Mouse (Mus musculus) cerebellum, adult 2 months (tissue): ENCODE measurements at regions not wholly inside any gene's neighbourhood (a gene's known extent, or its start where the extent isn't known, plus 50 kb on each side); places are given as distances from the start of the nearest gene placed in this dataset.

Source experiments
- DNase-seq, 2 experiments: peaks; one replicate each; pipeline ENCODE4 v3.0.0; 2021
- H3K27ac ChIP-seq: fragments of 200-500 bp; 2 replicates; pipeline ENCODE4 v1.5.1; 2012; ENCODE audit warnings: low read length, control low read depth, inconsistent platforms; ENCODE audit not compliant: insufficient read depth
- H3K27me3 ChIP-seq: fragments of 200-500 bp; 2 replicates; pipeline ENCODE4 v1.6.1; 2012; ENCODE audit warnings: inconsistent platforms, mild to moderate bottlenecking, low read length, moderate library complexity; ENCODE audit not compliant: control insufficient read depth, insufficient read depth
- H3K4me1 ChIP-seq: fragments of 200-500 bp; 2 replicates; pipeline ENCODE4 v1.6.1; 2011; ENCODE audit warnings: low read length; ENCODE audit not compliant: control insufficient read depth, insufficient read depth
- H3K4me3 ChIP-seq: fragments of 200-500 bp; replicated peaks from 2 replicates; pipeline ENCODE3; 2011; ENCODE audit warnings: mild to moderate bottlenecking, low read depth, low read length, control low read depth; ENCODE audit not compliant: insufficient read depth
- CTCF ChIP-seq: fragments of 200-500 bp; IDR thresholded peaks from 2 replicates; pipeline ENCODE4 v1.5.1; 2011; ENCODE audit warnings: low read depth, mild to moderate bottlenecking, control low read depth, low read length, moderate library complexity, borderline replicate concordance; ENCODE audit not compliant: insufficient read depth
- POLR2A ChIP-seq: fragments of 200-500 bp; IDR thresholded peaks from 2 replicates; pipeline ENCODE4 v1.6.1; 2011; ENCODE audit warnings: low read length, control low read depth, borderline replicate concordance; ENCODE audit not compliant: insufficient read depth
- WGBS: fragments of 180-500 bp; shearing (Covaris S2); methylation state at CpG from one replicate; pipeline ENCODE4 v1.1.7; 2018; 5-methylcytosine and 5-hydroxymethylcytosine counted together

GRCm38 (mm10) chr14:120632771-120633170 lies 154.5 kb downstream of the Rap2a start:
- H3K27me3 ChIP-seq = no peaks in the 10 kb centered on the region
- TF ChIP-seq CTCF (no peak), POLR2A (no peak)
- DNase-seq = no peak
- 64% methylated on average over 5 of the region's 5 CpGs for WGBS
- H3K27ac ChIP-seq = no peak overlapping the region
- no peak overlapping the region for H3K4me3 ChIP-seq
- no peaks in the 10 kb centered on the region for H3K4me1 ChIP-seq

DNA sequence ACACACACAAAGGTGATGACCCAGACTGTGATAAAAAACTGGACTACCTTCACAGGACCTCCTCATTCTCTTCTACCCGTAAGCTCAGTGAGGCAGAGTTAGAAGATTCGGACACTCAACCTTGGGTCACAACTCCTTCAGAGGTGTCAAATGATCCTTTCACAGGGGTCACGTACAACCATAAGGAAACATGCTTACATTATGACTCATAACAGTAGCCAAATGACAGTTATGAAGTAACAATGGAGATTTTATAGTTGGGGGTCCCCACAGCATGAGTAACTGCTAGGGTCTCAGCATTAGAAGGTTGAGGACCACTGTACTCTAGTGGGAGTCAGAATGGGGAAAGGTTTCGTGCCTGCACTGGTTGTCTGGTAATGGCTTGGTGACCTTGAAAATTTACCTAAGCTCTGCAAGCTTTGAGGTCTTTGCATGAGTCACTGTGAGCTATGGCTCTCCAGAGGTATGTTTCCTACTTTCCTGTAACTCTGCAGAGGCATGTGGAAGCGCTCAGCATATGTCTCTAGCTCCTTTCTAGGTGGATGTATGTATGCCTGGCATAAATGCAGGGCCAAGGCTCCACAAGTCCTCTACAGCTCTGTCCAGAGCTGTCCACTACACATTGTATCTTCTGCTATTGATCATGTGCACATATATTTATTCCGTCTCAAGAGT lies 158.6 kb downstream of the Rap2a start:
- Histone ChIP-seq H3K27me3 (no peaks in the 10 kb centered on the region), H3K4me1 (no peaks in the 10 kb centered on the region), H3K27ac (no peak overlapping the region), H3K4me3 (no peak overlapping the region)
- no peak for TF ChIP-seq CTCF
- WGBS = 95% methylated on average over 6 of the region's 6 CpGs
- DNase-seq = no peak

DNA sequence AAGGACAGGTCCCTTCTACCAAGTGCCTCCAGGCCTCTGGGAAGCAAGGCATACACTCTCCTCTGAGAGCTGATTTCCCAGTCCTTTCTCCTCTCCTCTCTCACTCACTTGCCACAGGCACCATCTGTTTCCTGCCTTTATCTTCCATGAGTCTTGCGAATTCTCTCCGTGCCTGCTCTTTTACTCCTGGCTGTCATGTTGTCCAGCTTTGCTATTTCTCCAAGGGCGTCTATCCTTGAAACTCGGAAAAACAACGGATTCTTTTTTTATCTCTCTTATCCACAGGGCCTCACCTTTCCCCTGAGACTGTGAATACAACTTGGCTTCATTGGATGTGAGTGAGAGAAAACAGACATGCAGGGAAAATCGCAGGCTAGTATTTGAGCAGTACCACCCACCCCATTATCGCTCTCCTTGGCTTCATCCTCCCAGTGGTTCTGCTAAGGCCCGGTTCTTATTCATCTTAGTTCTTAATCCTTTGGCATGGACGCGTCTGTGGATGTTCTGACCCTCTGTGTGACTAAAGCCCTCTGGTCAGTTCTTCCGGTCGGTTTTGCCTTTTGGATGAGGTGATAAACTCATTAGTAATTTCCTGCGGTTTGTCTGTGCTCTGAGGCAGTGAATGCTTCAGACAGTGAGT lies 159.4 kb downstream of the Rap2a start:
- TF ChIP-seq POLR2A = no peak
- no peak for TF ChIP-seq CTCF
- Histone ChIP-seq H3K27me3 (no peaks in the 10 kb centered on the region), H3K4me3 (no peak overlapping the region), H3K27ac (no peak overlapping the region), H3K4me1 (no peaks in the 10 kb centered on the region)
- 81% methylated on average over 13 of the region's 13 CpGs for WGBS
- DNase-seq = no peak

DNA sequence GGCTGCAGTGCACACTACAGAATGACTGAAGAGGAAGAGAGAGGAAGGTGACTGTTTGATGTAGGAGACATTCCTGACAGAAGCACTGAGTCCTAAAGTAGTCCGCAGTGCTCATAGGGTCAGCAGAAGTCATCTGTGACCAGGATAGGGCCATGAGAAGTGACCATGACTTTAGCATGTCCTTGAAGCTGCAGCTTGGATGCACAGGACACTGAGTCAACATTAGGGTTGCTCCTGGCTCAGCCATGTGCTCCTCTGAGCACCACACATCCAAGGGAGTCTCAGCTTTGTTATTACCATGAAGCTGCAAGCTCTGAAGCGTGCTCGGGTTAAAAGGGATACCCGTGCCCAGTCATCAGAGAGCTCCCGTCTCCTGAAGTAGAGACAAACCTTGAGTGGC lies 164.3 kb downstream of the Rap2a start:
- 88% methylated on average over 5 of the region's 5 CpGs for WGBS
- no peak for TF ChIP-seq POLR2A
- no peak for TF ChIP-seq CTCF

DNA sequence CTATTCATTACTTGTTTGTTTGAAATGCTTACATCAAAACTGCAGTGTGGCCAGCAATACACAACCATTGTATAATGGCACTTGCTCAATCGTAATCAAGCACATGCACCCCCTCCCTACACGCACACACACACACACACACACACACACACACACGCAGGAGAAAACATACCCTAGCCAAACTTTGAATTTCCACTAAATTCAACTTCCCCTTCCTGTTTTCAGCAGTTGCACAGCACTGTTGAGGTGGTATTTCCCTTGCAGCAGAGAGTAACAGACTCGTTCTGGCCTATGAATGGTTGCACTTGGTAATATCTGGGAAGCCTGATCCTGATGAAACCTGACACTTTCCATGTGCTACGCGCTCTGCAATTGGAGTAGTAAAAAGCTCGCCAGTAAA lies 173.8 kb downstream of the Rap2a start:
- Histone ChIP-seq H3K4me3 (no peak overlapping the region), H3K4me1 (no peaks in the 10 kb centered on the region), H3K27ac (no peak overlapping the region), H3K27me3 (no peaks in the 10 kb centered on the region)
- TF ChIP-seq POLR2A (no peak), CTCF (no peak)
- 86% methylated on average over 7 of the region's 7 CpGs for WGBS
- DNase-seq = no peak

More for the DNA sequence above, 164.3 kb downstream of the Rap2a start:
- no peak for DNase-seq
- Histone ChIP-seq H3K4me1 (no peaks in the 10 kb centered on the region), H3K27me3 (no peaks in the 10 kb centered on the region), H3K4me3 (no peak overlapping the region), H3K27ac (no peak overlapping the region)

DNA sequence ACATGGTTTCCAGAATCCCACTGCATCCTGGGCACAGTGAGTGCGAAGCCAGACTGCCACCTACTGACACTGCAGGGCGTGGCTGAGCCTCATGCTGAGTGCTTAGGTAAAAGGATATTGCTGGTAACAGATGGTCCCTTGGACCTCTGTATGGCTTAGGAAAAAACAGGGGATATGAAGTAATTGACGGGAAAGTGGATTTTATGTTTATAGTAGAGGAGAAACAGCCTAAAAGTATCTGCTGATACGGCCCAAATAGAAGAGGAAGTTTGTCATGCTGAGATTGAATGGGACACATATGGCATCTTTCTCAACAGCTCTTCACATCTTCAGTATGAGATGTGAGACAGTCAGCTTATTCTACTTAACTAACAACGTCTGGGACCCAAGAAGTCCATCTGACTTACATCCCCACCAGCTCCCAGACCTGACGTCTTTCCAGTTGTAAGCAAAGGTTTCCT lies 182.1 kb downstream of the Rap2a start:
- H3K4me3 ChIP-seq = no peak overlapping the region
- peak; percentile 46 to 48 for DNase-seq
- H3K4me1 ChIP-seq = no peaks in the 10 kb centered on the region
- H3K27me3 ChIP-seq = no peaks in the 10 kb centered on the region
- 31% methylated on average over 6 of the region's 6 CpGs for WGBS
- TF ChIP-seq CTCF (peak; percentile 45; the same call in 1 of the 2 replicates), POLR2A (no peak)
- no peak overlapping the region for H3K27ac ChIP-seq

GRCm38 (mm10) chr14:120661111-120661510 lies 182.9 kb downstream of the Rap2a start:
- no peaks in the 10 kb centered on the region for H3K27me3 ChIP-seq
- no peak overlapping the region for H3K27ac ChIP-seq
- no peak for TF ChIP-seq CTCF
- no peak for TF ChIP-seq POLR2A
- H3K4me1 ChIP-seq = no peaks in the 10 kb centered on the region
- DNase-seq = no peak
- 89% methylated on average over 5 of the region's 5 CpGs for WGBS
- H3K4me3 ChIP-seq = no peak overlapping the region

GRCm38 (mm10) chr14:120669665-120670064 lies 191.4 kb downstream of the Rap2a start:
- H3K27ac ChIP-seq = no peak overlapping the region
- H3K4me1 ChIP-seq = no peaks in the 10 kb centered on the region
- WGBS = 78% methylated on average over 5 of the region's 5 CpGs
- H3K27me3 ChIP-seq = no peaks in the 10 kb centered on the region
- H3K4me3 ChIP-seq = no peak overlapping the region
- no peak for DNase-seq
- TF ChIP-seq POLR2A = no peak
- no peak for TF ChIP-seq CTCF

DNA sequence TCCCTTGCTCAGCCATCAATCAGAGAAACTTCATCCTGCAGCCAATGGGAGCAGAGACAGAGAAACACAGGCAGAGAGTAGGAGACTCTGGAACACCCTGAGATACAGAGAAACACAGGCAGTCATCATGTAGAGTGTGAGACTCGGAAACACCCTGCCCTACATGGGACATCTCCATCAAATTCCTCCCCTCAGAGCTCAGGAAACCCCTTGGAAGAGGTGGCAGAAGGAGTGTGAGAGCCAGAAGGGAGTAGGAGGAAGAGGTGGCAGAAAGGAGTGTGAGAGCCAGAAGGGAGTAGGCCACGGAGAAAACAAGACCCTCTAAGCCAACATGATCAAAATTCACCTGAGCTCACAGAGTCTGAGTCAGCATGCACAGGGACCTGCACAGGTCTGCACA lies 197.5 kb downstream of the Rap2a start:
- TF ChIP-seq POLR2A (no peak), CTCF (no peak)
- no peak overlapping the region for H3K4me3 ChIP-seq
- DNase-seq = no peak
- H3K4me1 ChIP-seq = no peaks in the 10 kb centered on the region
- WGBS = 80% methylated on average over 2 of the region's 2 CpGs
- H3K27me3 ChIP-seq = no peaks in the 10 kb centered on the region
- no peak overlapping the region for H3K27ac ChIP-seq
